ENCODE assay signal across 19 mouse cellular contexts in genomic region chr6:127317309-127317708, GRCm38 (mm10).
DNase-seq lines count a peak whose midpoint lies in the region; ATAC-seq and TF ChIP-seq lines count a peak whose summit lies in the region.
"Had no signal": no experiment of that assay in that cellular context is flagged by ENCODE, and none has a peak within 500 bp of the region (broad histone marks: within the 10 kb centered on the region; RNA-seq: fewer than 3 reads in every experiment).

No protein-coding gene starts in this region.

- no peaks in the 10 kb centered on the region for H3K36me3 ChIP-seq in heart, postnatal 0 days (replicated peaks; ENCODE audit: control insufficient read depth, insufficient read depth, low read length)
- no peaks in the 10 kb centered on the region for H3K36me3 ChIP-seq in forebrain, embryonic 14.5 days (ENCODE audit: control insufficient read depth, insufficient read depth, low read length)
- no peaks in the 10 kb centered on the region for H3K36me3 ChIP-seq in intestine, postnatal 0 days (ENCODE audit: control insufficient read depth, insufficient read depth)
- H3K36me3 ChIP-seq: embryonic facial prominence, embryonic 10.5 days; heart, embryonic 13.5 days; hindbrain, embryonic 10.5 days had no signal

- DNase-seq in heart, postnatal 0 days (ENCODE audit: low spot score), result peak; percentile 48
- no peak for DNase-seq in heart, postnatal 14 days
- peak; percentile 75 for DNase-seq in Muller cell, postnatal 12 days (ENCODE audit: inconsistent ontology term)
- DNase-seq in brain, adult 2 months (ENCODE audit: low read depth, low spot score), result peak; percentile 51
- peak; percentile 62 for DNase-seq in forebrain, embryonic 14.5 days (ENCODE audit: low spot score)
- DNase-seq in gastrocnemius, adult 2 months, result no peak
- DNase-seq in heart, postnatal 10 days, result no peak
- DNase-seq: adrenal gland, postnatal 10 days; cerebellum, adult 18-20 months; cerebellum, adult 9-11 months; gastrocnemius, postnatal 36 days; heart, adult 11 months; kidney, adult 8-10 months had no signal

- 31% methylated on average over 1 of the region's 1 CpGs for WGBS in heart, postnatal 0 days
- 8% methylated on average over 1 of the region's 1 CpGs for WGBS in forebrain, embryonic 14.5 days
- WGBS in intestine, postnatal 0 days, result 73% methylated on average over 1 of the region's 1 CpGs

- no peaks in the 10 kb centered on the region for H3K27me3 ChIP-seq in heart, postnatal 0 days (ENCODE audit: control insufficient read depth, insufficient read depth, low read length)
- no peaks in the 10 kb centered on the region for H3K27me3 ChIP-seq in forebrain, embryonic 14.5 days (replicated peaks; ENCODE audit: control insufficient read depth, insufficient read depth, low read length)
- H3K27me3 ChIP-seq in intestine, postnatal 0 days (replicated peaks; ENCODE audit: control insufficient read depth, insufficient read depth, low read length), result no peaks in the 10 kb centered on the region

- no peak overlapping the region for H3K4me3 ChIP-seq in heart, postnatal 0 days (ENCODE audit: low read depth, low read length)
- no peak overlapping the region for H3K4me3 ChIP-seq in forebrain, embryonic 14.5 days (ENCODE audit: low read depth, low read length)
- no peak overlapping the region for H3K4me3 ChIP-seq in gastrocnemius, adult 2 months
- H3K4me3 ChIP-seq in intestine, postnatal 0 days (ENCODE audit: low read depth, low read length), result no peak overlapping the region
- H3K4me3 ChIP-seq: embryonic facial prominence, embryonic 10.5 days; heart, embryonic 13.5 days; hindbrain, embryonic 10.5 days had no signal

- no peak for TF ChIP-seq CTCF in heart, postnatal 0 days (IDR thresholded peaks at IDR 0.05; ENCODE audit: low read depth)
- TF ChIP-seq CTCF in gastrocnemius, adult 2 months (IDR thresholded peaks at IDR 0.05), result no peak
- no peak for TF ChIP-seq CTCF in intestine, postnatal 0 days (IDR thresholded peaks at IDR 0.05; ENCODE audit: low read depth)

- no peaks in the 10 kb centered on the region for H3K4me1 ChIP-seq in heart, postnatal 0 days (ENCODE audit: control insufficient read depth, insufficient read depth)
- H3K4me1 ChIP-seq in forebrain, embryonic 14.5 days (ENCODE audit: control insufficient read depth, insufficient read depth, low read length), result peaks cover 15% of the 10 kb centered on the region
- no peaks in the 10 kb centered on the region for H3K4me1 ChIP-seq in intestine, postnatal 0 days (replicated peaks; ENCODE audit: control insufficient read depth, insufficient read depth, low read length)

- H3K27ac ChIP-seq in heart, postnatal 0 days (ENCODE audit: low read depth), result no peak overlapping the region
- H3K27ac ChIP-seq in forebrain, embryonic 14.5 days (ENCODE audit: low read depth, low read length), result peak overlapping the region; percentile 39; the same call in 1 of the 2 replicates
- no peak overlapping the region for H3K27ac ChIP-seq in gastrocnemius, adult 2 months
- no peak overlapping the region for H3K27ac ChIP-seq in intestine, postnatal 0 days (ENCODE audit: low read depth, low read length)
- H3K27ac ChIP-seq: embryonic facial prominence, embryonic 10.5 days; heart, embryonic 13.5 days; hindbrain, embryonic 10.5 days; hindbrain, embryonic 14.5 days had no signal

- ATAC-seq in heart, postnatal 0 days (ENCODE audit: insufficient read depth, low read depth), result no peak
- ATAC-seq in forebrain, embryonic 14.5 days, result peak; percentile 42
- no peak for ATAC-seq in intestine, postnatal 0 days
- ATAC-seq: intestine, embryonic 16.5 days had no signal

- no peak overlapping the region for H3K9ac ChIP-seq in heart, postnatal 0 days (replicated peaks; ENCODE audit: low read depth, low read length)
- no peak overlapping the region for H3K9ac ChIP-seq in forebrain, embryonic 14.5 days (ENCODE audit: low read length)
- H3K9ac ChIP-seq in intestine, postnatal 0 days (ENCODE audit: low read depth, low read length), result no peak overlapping the region
- H3K9ac ChIP-seq: heart, embryonic 13.5 days; hindbrain, embryonic 14.5 days had no signal

- intact Hi-C loops in heart, postnatal 14 days (cut with DNase I), result no loop called here
- intact Hi-C loops in gastrocnemius, adult 2 months (cut with DNase I), result no loop called here
- intact Hi-C loops in heart, postnatal 10 days (cut with DNase I), result no loop called here

- H3K9me3 ChIP-seq in heart, postnatal 0 days (replicated peaks; ENCODE audit: control insufficient read depth, low read length), result no peaks in the 10 kb centered on the region
- no peaks in the 10 kb centered on the region for H3K9me3 ChIP-seq in forebrain, embryonic 14.5 days (replicated peaks; ENCODE audit: control insufficient read depth, low read length)
- no peaks in the 10 kb centered on the region for H3K9me3 ChIP-seq in intestine, postnatal 0 days (ENCODE audit: control insufficient read depth)
- H3K9me3 ChIP-seq: embryonic facial prominence, embryonic 10.5 days; heart, embryonic 13.5 days; hindbrain, embryonic 10.5 days had no signal

- no peak for TF ChIP-seq EP300 in heart, postnatal 0 days (IDR thresholded peaks at IDR 0.05; ENCODE audit: low read depth)

- H3K4me2 ChIP-seq in heart, postnatal 0 days (ENCODE audit: low read depth, low read length), result no peak overlapping the region
- H3K4me2 ChIP-seq in forebrain, embryonic 14.5 days (ENCODE audit: low read length), result no peak overlapping the region
- H3K4me2 ChIP-seq in intestine, postnatal 0 days (replicated peaks; ENCODE audit: low read depth), result no peak overlapping the region
- H3K4me2 ChIP-seq: heart, embryonic 13.5 days; hindbrain, embryonic 14.5 days had no signal

Comparison
In these comparisons a context has a peak if more than half of its experiments do, and no peak if none do; other contexts are left out.
1. DNase-seq: peak in heart, postnatal 0 days (single experiment), Muller cell, postnatal 12 days (single experiment), brain, adult 2 months (single experiment) and forebrain, embryonic 14.5 days (single experiment); none in heart, postnatal 14 days (0 of 2), gastrocnemius, adult 2 months (single experiment) and heart, postnatal 10 days (0 of 2).